Mouse (Mus musculus) limb, embryonic 14.5 days (tissue): ENCODE measurements around the gene Chd9. TPM values are rescaled to one million over a fixed set of nuclear protein-coding genes. Genes with fewer than 3 reads are reported as not detected.

ENCODE experiments used
- ATAC-seq: fragments of 200-750 bp; cut with Nextera tagmentation; 2 replicates; pipeline ENCODE4 v1.8.0; 2017; ENCODE audit warnings: low read depth, moderate number of reproducible peaks, moderate TSS enrichment; ENCODE audit not compliant: low FRiP score
- DNase-seq: peaks from one replicate; pipeline ENCODE4 v3.0.0-alpha.2; 2015; ENCODE audit warnings: low spot score
- H3K27ac ChIP-seq: fragments of 300-500 bp; sonication (generic); replicated peaks from 2 replicates; pipeline ENCODE4 v1.5.1; 2014; ENCODE audit warnings: low read depth, mild to moderate bottlenecking, low read length, moderate library complexity, mixed read lengths
- H3K27me3 ChIP-seq: fragments of 300-500 bp; sonication (generic); 2 replicates; pipeline ENCODE4 v1.6.1; 2014; ENCODE audit warnings: low read length, mixed read lengths; ENCODE audit not compliant: control insufficient read depth, insufficient read depth
- H3K36me3 ChIP-seq: fragments of 300-500 bp; sonication (generic); 2 replicates; pipeline ENCODE4 v1.6.1; 2014; ENCODE audit warnings: mild to moderate bottlenecking, low read length, moderate library complexity, mixed read lengths; ENCODE audit not compliant: control insufficient read depth, insufficient read depth
- H3K4me1 ChIP-seq: fragments of 300-500 bp; sonication (generic); 2 replicates; pipeline ENCODE4 v1.6.1; 2014; ENCODE audit warnings: antibody characterized with exemption, low read length, mixed read lengths; ENCODE audit not compliant: control insufficient read depth, insufficient read depth
- H3K4me2 ChIP-seq: fragments of 300-500 bp; sonication (generic); replicated peaks from 2 replicates; pipeline ENCODE4 v1.6.1; 2014; ENCODE audit warnings: low read depth, mild to moderate bottlenecking, low read length, moderate library complexity; ENCODE audit not compliant: severe bottlenecking
- H3K4me3 ChIP-seq: fragments of 300-500 bp; sonication (generic); replicated peaks from 2 replicates; pipeline ENCODE4 v1.5.1; 2014; ENCODE audit warnings: low read length
- H3K9ac ChIP-seq: fragments of 300-500 bp; sonication (generic); 2 replicates; pipeline ENCODE4 v1.6.1; 2014; ENCODE audit warnings: mild to moderate bottlenecking, low read depth, low read length, moderate library complexity; ENCODE audit not compliant: severe bottlenecking
- H3K9me3 ChIP-seq: fragments of 300-500 bp; sonication (generic); 2 replicates; pipeline ENCODE4 v1.6.1; 2016; ENCODE audit warnings: low read length; ENCODE audit not compliant: control insufficient read depth
- POLR2A ChIP-seq: fragments of 200-500 bp; IDR thresholded peaks from 2 replicates; pipeline ENCODE4 v1.8.0; 2012; ENCODE audit warnings: inconsistent platforms, mild to moderate bottlenecking, moderate library complexity, borderline replicate concordance; ENCODE audit not compliant: insufficient read depth, insufficient read length; ENCODE audit errors: extremely low read depth
- WGBS: fragments of 180-500 bp; shearing (Covaris S2); extraction: QIAGEN DNeasy Blood & Tissue Kit; methylation state at CpG from one replicate; pipeline ENCODE4 v1.1.7; 2014; 5-methylcytosine and 5-hydroxymethylcytosine counted together
- polyA plus RNA-seq, 2 experiments: library from polyadenylated mRNA; depleted of rRNA in 1 of 2; stranded (reverse) in 1 of 2; unstranded in 1 of 2; fragments of >200 nt; fragmentation: Nextera tagmentation in 1 of 2; extraction: Ambion mirVana in 1 of 2; gene quantifications; 2 replicates each; pipeline versions ENCODE4 v1.2.1 to v1.2.3; 2012 to 2014

Chd9 gene
- polyA plus RNA-seq, 2 experiments: 97.2 to 143 TPM

- 65% methylated on average over 4 of the region's 4 CpGs for WGBS
- Histone ChIP-seq H3K27me3 (no peaks in the 10 kb centered on the region), H3K9me3 (no peaks in the 10 kb centered on the region), H3K36me3 (no peaks in the 10 kb centered on the region; the same call in 1 of the 2 replicates), H3K4me1 (peaks cover 33% of the 10 kb centered on the region), H3K9ac (no peak overlapping the region), H3K4me3 (no peak overlapping the region), H3K27ac (peak overlapping the region; percentile 82), H3K4me2 (no peak overlapping the region)
- ATAC-seq (no peak), DNase-seq (no peak)
- TF ChIP-seq POLR2A: no peak
Measured at GRCm38 (mm10) chr8:90868334-90868733, 40.2 kb downstream of the Chd9 start.

- Histone ChIP-seq H3K9ac (no peak overlapping the region), H3K36me3 (no peaks in the 10 kb centered on the region; the same call in 1 of the 2 replicates), H3K27me3 (no peaks in the 10 kb centered on the region), H3K9me3 (no peaks in the 10 kb centered on the region), H3K27ac (peak overlapping the region; percentile 82), H3K4me2 (peak overlapping the region; percentile 35), H3K4me3 (no peak overlapping the region), H3K4me1 (peaks cover 33% of the 10 kb centered on the region)
- DNase-seq (peak; percentile 85), ATAC-seq (peak; percentile 79)
- TF ChIP-seq POLR2A: no peak
- WGBS: 29% methylated on average over 18 of the region's 18 CpGs
Measured at GRCm38 (mm10) chr8:90869071-90869919, 41.1 kb downstream of the Chd9 start.

- no peak for TF ChIP-seq POLR2A
- Histone ChIP-seq H3K9ac (no peak overlapping the region), H3K9me3 (no peaks in the 10 kb centered on the region), H3K4me1 (peaks cover 33% of the 10 kb centered on the region), H3K4me2 (peak overlapping the region; percentile 35), H3K4me3 (no peak overlapping the region), H3K27ac (peak overlapping the region; percentile 82), H3K36me3 (no peaks in the 10 kb centered on the region; the same call in 1 of the 2 replicates), H3K27me3 (no peaks in the 10 kb centered on the region)
- DNase-seq (peak; percentile 59), ATAC-seq (peak; percentile 18)
- WGBS: 11% methylated on average over 22 of the region's 22 CpGs
Measured at GRCm38 (mm10) chr8:90869920-90870777, 42.0 kb downstream of the Chd9 start.

GRCm38 (mm10) chr8:90871375-90872080, 43.4 kb downstream of the Chd9 start:
- DNase-seq (no peak), ATAC-seq (no peak)
- no peak overlapping the region for H3K27ac ChIP-seq
- no peak for TF ChIP-seq POLR2A
- H3K4me1 ChIP-seq: peaks cover 41% of the 10 kb centered on the region
- 72% methylated on average over 6 of the region's 6 CpGs for WGBS
- no peak overlapping the region for H3K4me2 ChIP-seq
- no peaks in the 10 kb centered on the region; the same call in 1 of the 2 replicates for H3K36me3 ChIP-seq
- H3K9ac ChIP-seq: no peak overlapping the region
- no peak overlapping the region for H3K4me3 ChIP-seq
- H3K9me3 ChIP-seq: no peaks in the 10 kb centered on the region
- no peaks in the 10 kb centered on the region for H3K27me3 ChIP-seq

- Histone ChIP-seq H3K27ac (no peak overlapping the region), H3K4me3 (no peak overlapping the region), H3K4me2 (no peak overlapping the region), H3K9me3 (no peaks in the 10 kb centered on the region), H3K9ac (no peak overlapping the region), H3K27me3 (no peaks in the 10 kb centered on the region), H3K4me1 (peaks cover 50% of the 10 kb centered on the region), H3K36me3 (no peaks in the 10 kb centered on the region; the same call in 1 of the 2 replicates)
- no peak for DNase-seq
- WGBS: 90% methylated on average over 4 of the region's 4 CpGs
- ATAC-seq: no peak
- TF ChIP-seq POLR2A: no peak
Measured at GRCm38 (mm10) chr8:90873051-90873450, 44.9 kb downstream of the Chd9 start.
